Mouse (Mus musculus): ENCODE results near the gene Tmem94. TPM values are rescaled to one million over a fixed set of nuclear protein-coding genes. Genes with fewer than 3 reads are reported as not detected.

Gene Tmem94
- polyA plus RNA-seq, 1 experiment from 2014 or later: 23.6 TPM

- Histone ChIP-seq H3K4me1 (no peaks in the 10 kb centered on the region), H3K4me3 (no peak overlapping the region), H3K27ac (no peak overlapping the region), H3K4me2 (no peak overlapping the region), H3K36me3 (peaks cover 91% of the 10 kb centered on the region), H3K9me3 (no peaks in the 10 kb centered on the region), H3K9ac (no peak overlapping the region), H3K27me3 (no peaks in the 10 kb centered on the region)
- ATAC-seq (ENCODE audit: insufficient number of reproducible peaks, low FRiP score, low TSS enrichment, low read depth): no peak
- 92% methylated on average over 16 of the region's 16 CpGs for WGBS
These were observed 26.7 kb downstream of the Tmem94 start for GRCm38 (mm10) chr11:115791919-115792318.

GRCm38 (mm10) chr11:115792353-115792752, 27.1 kb downstream of the Tmem94 start:
- H3K27me3 ChIP-seq: no peaks in the 10 kb centered on the region
- no peak for ATAC-seq (ENCODE audit: insufficient number of reproducible peaks, low FRiP score, low TSS enrichment, low read depth)
- WGBS: 88% methylated on average over 14 of the region's 14 CpGs
- no peaks in the 10 kb centered on the region for H3K9me3 ChIP-seq
- H3K4me2 ChIP-seq: no peak overlapping the region
- no peak overlapping the region for H3K27ac ChIP-seq
- no peak overlapping the region for H3K4me3 ChIP-seq
- peaks cover 91% of the 10 kb centered on the region for H3K36me3 ChIP-seq
- H3K9ac ChIP-seq: no peak overlapping the region
- H3K4me1 ChIP-seq: 0 out of 2 replicates have a peak, but pooled peaks cover 2% of the 10 kb centered on the region

GRCm38 (mm10) chr11:115796898-115797297, 31.7 kb downstream of the Tmem94 start:
- Histone ChIP-seq H3K27me3 (no peaks in the 10 kb centered on the region), H3K9ac (no peak overlapping the region), H3K4me2 (no peak overlapping the region), H3K4me3 (no peak overlapping the region), H3K4me1 (0 out of 2 replicates have a peak, but pooled peaks cover 2% of the 10 kb centered on the region), H3K9me3 (no peaks in the 10 kb centered on the region), H3K27ac (no peak overlapping the region), H3K36me3 (peaks cover 100% of the 10 kb centered on the region)
- WGBS: 82% methylated on average over 15 of the region's 15 CpGs
- no peak for ATAC-seq (ENCODE audit: insufficient number of reproducible peaks, low FRiP score, low TSS enrichment, low read depth)

GRCm38 (mm10) chr11:115797665-115798064, 32.4 kb downstream of the Tmem94 start:
- no peak for ATAC-seq (ENCODE audit: insufficient number of reproducible peaks, low FRiP score, low TSS enrichment, low read depth)
- H3K4me1 ChIP-seq: 0 out of 2 replicates have a peak, but pooled peaks cover 2% of the 10 kb centered on the region
- H3K9me3 ChIP-seq: no peaks in the 10 kb centered on the region
- no peak overlapping the region for H3K4me2 ChIP-seq
- no peak overlapping the region for H3K27ac ChIP-seq
- peaks cover 100% of the 10 kb centered on the region for H3K36me3 ChIP-seq
- 81% methylated on average over 9 of the region's 9 CpGs for WGBS
- H3K27me3 ChIP-seq: no peaks in the 10 kb centered on the region
- no peak overlapping the region for H3K4me3 ChIP-seq
- no peak overlapping the region for H3K9ac ChIP-seq

GRCm38 (mm10) chr11:115800981-115801380, 35.7 kb downstream of the Tmem94 start:
- Histone ChIP-seq H3K9ac (no peak overlapping the region), H3K27me3 (no peaks in the 10 kb centered on the region), H3K4me2 (no peak overlapping the region), H3K36me3 (peaks cover 97% of the 10 kb centered on the region), H3K4me3 (no peak overlapping the region), H3K27ac (no peak overlapping the region), H3K4me1 (0 out of 2 replicates have a peak, but pooled peaks cover 2% of the 10 kb centered on the region), H3K9me3 (no peaks in the 10 kb centered on the region)
- WGBS: 92% methylated on average over 18 of the region's 18 CpGs
- no peak for ATAC-seq (ENCODE audit: insufficient number of reproducible peaks, low FRiP score, low TSS enrichment, low read depth)

- peaks cover 93% of the 10 kb centered on the region for H3K36me3 ChIP-seq
- no peak overlapping the region for H3K4me2 ChIP-seq
- H3K4me3 ChIP-seq: no peak overlapping the region
- H3K4me1 ChIP-seq: peaks cover 21% of the 10 kb centered on the region
- no peak; the same call in 1 of the 2 replicates for ATAC-seq (ENCODE audit: insufficient number of reproducible peaks, low FRiP score, low TSS enrichment, low read depth)
- H3K9me3 ChIP-seq: no peaks in the 10 kb centered on the region
- H3K27ac ChIP-seq: no peak overlapping the region
- WGBS: 88% methylated on average over 24 of the region's 24 CpGs
- no peak overlapping the region for H3K9ac ChIP-seq
- H3K27me3 ChIP-seq: no peaks in the 10 kb centered on the region
These were observed 38.0 kb downstream of the Tmem94 start for GRCm38 (mm10) chr11:115803072-115803709.

GRCm38 (mm10) chr11:115805005-115805404, 39.8 kb downstream of the Tmem94 start:
- Histone ChIP-seq H3K27ac (no peak overlapping the region), H3K4me3 (no peak overlapping the region), H3K4me1 (peaks cover 40% of the 10 kb centered on the region), H3K36me3 (peaks cover 75% of the 10 kb centered on the region), H3K9me3 (no peaks in the 10 kb centered on the region), H3K4me2 (no peak overlapping the region), H3K27me3 (no peaks in the 10 kb centered on the region), H3K9ac (no peak overlapping the region)
- 95% methylated on average over 7 of the region's 7 CpGs for WGBS
- ATAC-seq (ENCODE audit: insufficient number of reproducible peaks, low FRiP score, low TSS enrichment, low read depth): no peak

GRCm38 (mm10) chr11:115806154-115806553, 40.9 kb downstream of the Tmem94 start:
- no peaks in the 10 kb centered on the region for H3K9me3 ChIP-seq
- no peak overlapping the region for H3K9ac ChIP-seq
- no peak overlapping the region for H3K4me3 ChIP-seq
- ATAC-seq (ENCODE audit: insufficient number of reproducible peaks, low FRiP score, low TSS enrichment, low read depth): no peak
- no peak overlapping the region for H3K4me2 ChIP-seq
- no peaks in the 10 kb centered on the region for H3K27me3 ChIP-seq
- 84% methylated on average over 10 of the region's 10 CpGs for WGBS
- peaks cover 51% of the 10 kb centered on the region for H3K4me1 ChIP-seq
- H3K27ac ChIP-seq: no peak overlapping the region
- H3K36me3 ChIP-seq: peaks cover 74% of the 10 kb centered on the region

- H3K27me3 ChIP-seq: no peaks in the 10 kb centered on the region
- H3K27ac ChIP-seq: peak overlapping the region; percentile 40; the same call in 1 of the 2 replicates
- H3K9ac ChIP-seq: no peak overlapping the region
- peaks cover 66% of the 10 kb centered on the region for H3K36me3 ChIP-seq
- H3K4me2 ChIP-seq: no peak overlapping the region
- no peaks in the 10 kb centered on the region for H3K9me3 ChIP-seq
- no peak for ATAC-seq (ENCODE audit: insufficient number of reproducible peaks, low FRiP score, low TSS enrichment, low read depth)
- peaks cover 63% of the 10 kb centered on the region for H3K4me1 ChIP-seq
- no peak overlapping the region for H3K4me3 ChIP-seq
- 77% methylated on average over 6 of the region's 6 CpGs for WGBS
These were observed 42.1 kb downstream of the Tmem94 start for GRCm38 (mm10) chr11:115807306-115807705.

- no peaks in the 10 kb centered on the region for H3K9me3 ChIP-seq
- H3K36me3 ChIP-seq: peaks cover 59% of the 10 kb centered on the region
- WGBS: 66% methylated on average over 11 of the region's 11 CpGs
- no peaks in the 10 kb centered on the region for H3K27me3 ChIP-seq
- no peak overlapping the region for H3K4me3 ChIP-seq
- peaks cover 69% of the 10 kb centered on the region for H3K4me1 ChIP-seq
- ATAC-seq (ENCODE audit: insufficient number of reproducible peaks, low FRiP score, low TSS enrichment, low read depth): no peak
- H3K4me2 ChIP-seq: peak overlapping the region; percentile 32; the same call in 1 of the 2 replicates
- H3K27ac ChIP-seq: peak overlapping the region; percentile 88
- H3K9ac ChIP-seq: no peak overlapping the region
These were observed 42.7 kb downstream of the Tmem94 start for GRCm38 (mm10) chr11:115807971-115808370.

GRCm38 (mm10) chr11:115808696-115809310, 43.6 kb downstream of the Tmem94 start:
- Histone ChIP-seq H3K27ac (peak overlapping the region; percentile 88), H3K4me2 (peak overlapping the region; percentile 32), H3K4me1 (peaks cover 71% of the 10 kb centered on the region), H3K36me3 (peaks cover 51% of the 10 kb centered on the region), H3K9ac (no peak overlapping the region; the same call in 1 of the 2 replicates), H3K27me3 (no peaks in the 10 kb centered on the region), H3K4me3 (peak overlapping the region; percentile 14), H3K9me3 (no peaks in the 10 kb centered on the region)
- ATAC-seq (ENCODE audit: insufficient number of reproducible peaks, low FRiP score, low TSS enrichment, low read depth): no peak
- WGBS: 18% methylated on average over 10 of the region's 10 CpGs

- 60% methylated on average over 8 of the region's 8 CpGs for WGBS
- no peaks in the 10 kb centered on the region for H3K9me3 ChIP-seq
- no peak overlapping the region; the same call in 1 of the 2 replicates for H3K9ac ChIP-seq
- H3K27ac ChIP-seq: peak overlapping the region; percentile 88
- ATAC-seq (ENCODE audit: insufficient number of reproducible peaks, low FRiP score, low TSS enrichment, low read depth): no peak
- H3K4me2 ChIP-seq: peak overlapping the region; percentile 91
- peaks cover 46% of the 10 kb centered on the region for H3K36me3 ChIP-seq
- peak overlapping the region; percentile 24 for H3K4me3 ChIP-seq
- H3K27me3 ChIP-seq: no peaks in the 10 kb centered on the region
- H3K4me1 ChIP-seq: peaks cover 77% of the 10 kb centered on the region
These were observed 44.1 kb downstream of the Tmem94 start for GRCm38 (mm10) chr11:115809311-115809781.

Data from limb, embryonic 15.5 days (tissue).